Mouse (Mus musculus) forebrain, embryonic 11.5 days (tissue): ENCODE measurements around the gene Bnip3. TPM values are rescaled to one million over a fixed set of nuclear protein-coding genes. Genes with fewer than 3 reads are reported as not detected.

ENCODE experiments used
- ATAC-seq: fragments of 200-750 bp; cut with Nextera tagmentation; replicated peaks from 2 replicates; pipeline ENCODE4 v1.8.0; 2017; ENCODE audit warnings: moderate TSS enrichment; ENCODE audit not compliant: low FRiP score
- DNase-seq: peaks from one replicate; pipeline ENCODE4 v3.0.0-alpha.2; 2017; ENCODE audit warnings: low spot score
- H3K27ac ChIP-seq: fragments of 300-500 bp; sonication (generic); 2 replicates; pipeline ENCODE4 v1.5.1; 2014; ENCODE audit warnings: low read depth, low read length
- H3K27me3 ChIP-seq: fragments of 300-500 bp; sonication (generic); 2 replicates; pipeline ENCODE4 v1.6.1; 2014; ENCODE audit warnings: mild to moderate bottlenecking, low read length, mixed read lengths; ENCODE audit not compliant: control insufficient read depth, insufficient read depth
- H3K36me3 ChIP-seq: fragments of 300-500 bp; sonication (generic); 2 replicates; pipeline ENCODE4 v1.6.1; 2014; ENCODE audit warnings: mild to moderate bottlenecking, low read length, moderate library complexity, mixed read lengths; ENCODE audit not compliant: control insufficient read depth, insufficient read depth
- H3K4me1 ChIP-seq: fragments of 300-500 bp; sonication (generic); replicated peaks from 2 replicates; pipeline ENCODE4 v1.6.1; 2014; ENCODE audit warnings: low read length, mixed read lengths; ENCODE audit not compliant: control insufficient read depth, insufficient read depth
- H3K4me2 ChIP-seq: fragments of 300-500 bp; sonication (generic); 2 replicates; pipeline ENCODE4 v1.6.1; 2014; ENCODE audit warnings: low read depth, mild to moderate bottlenecking, low read length, moderate library complexity, mixed read lengths; ENCODE audit not compliant: severe bottlenecking
- H3K4me3 ChIP-seq: fragments of 300-500 bp; sonication (generic); 2 replicates; pipeline ENCODE4 v1.5.1; 2014; ENCODE audit warnings: low read depth, low read length
- H3K9ac ChIP-seq: fragments of 300-500 bp; sonication (generic); 2 replicates; pipeline ENCODE4 v1.6.1; 2014; ENCODE audit warnings: low read length
- H3K9me3 ChIP-seq: fragments of 300-500 bp; sonication (generic); 2 replicates; pipeline ENCODE4 v1.6.1; 2016; ENCODE audit warnings: low read length, mixed read lengths; ENCODE audit not compliant: control insufficient read depth
- WGBS: fragments of 180-500 bp; shearing (Covaris S2); extraction: QIAGEN DNeasy Blood & Tissue Kit; methylation state at CpG from one replicate; pipeline ENCODE4 v1.1.7; 2014; 5-methylcytosine and 5-hydroxymethylcytosine counted together
- polyA plus RNA-seq: library from polyadenylated mRNA; unstranded; fragments of >200 nt; fragmentation: Nextera tagmentation; extraction: Ambion mirVana; gene quantifications from 2 replicates; pipeline ENCODE4 v1.2.1, GENCODE M21; 2014

The Bnip3 gene
- polyA plus RNA-seq, 1 experiment from 2014 or later, result 96.4 TPM

DNA sequence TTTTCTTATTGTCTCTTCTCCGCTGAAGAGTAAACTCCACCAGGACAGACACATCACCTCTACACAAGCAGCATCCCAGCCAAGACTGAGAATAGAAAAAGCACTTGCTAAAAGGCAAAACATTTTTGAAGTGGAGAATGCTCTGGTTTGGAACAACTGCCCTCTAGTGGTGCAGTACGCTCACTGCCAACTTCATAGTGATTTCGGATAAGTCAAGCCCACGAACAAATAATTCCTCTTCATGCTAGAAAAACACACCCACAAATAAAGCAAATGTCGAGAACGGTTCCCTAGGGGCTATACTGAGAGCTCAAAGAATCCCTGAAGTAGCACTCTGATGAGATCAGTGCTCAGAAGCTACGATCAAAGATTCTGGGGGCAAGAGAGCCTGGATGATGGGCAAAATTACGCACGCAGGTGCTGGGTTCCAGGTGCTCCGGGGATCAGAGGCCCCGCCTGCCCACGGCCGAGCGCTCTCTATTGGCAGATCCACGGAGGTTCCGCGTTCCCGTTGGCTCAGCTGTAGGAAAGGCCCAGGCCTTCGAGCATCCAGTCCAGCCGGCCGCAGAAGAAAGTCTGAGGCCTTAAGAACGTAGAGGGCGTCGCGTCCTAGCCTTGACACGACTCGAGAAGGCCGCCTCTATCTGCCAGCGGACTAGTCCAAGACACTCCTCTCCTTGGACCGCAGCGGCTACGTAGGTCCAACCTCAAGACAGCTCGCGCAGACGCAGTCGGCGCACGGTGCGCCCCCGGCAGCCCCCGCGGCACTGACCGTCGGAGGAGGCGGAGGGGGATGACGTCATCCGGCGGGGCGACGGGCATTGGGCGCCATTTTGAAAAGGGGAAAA lies 63.6 kb downstream of the Bnip3 start, which contains the start of the genes Ppp2r2d and Mapk1ip1:
Gene Ppp2r2d (plus strand): TSS at position 536 of the 848 bp plus-strand sequence.
Gene Mapk1ip1 (minus strand): TSS at position 730 of the 848 bp plus-strand sequence.
- peak within 1 kb of the TSS; percentile 86 for H3K27ac ChIP-seq
- H3K4me1 ChIP-seq, result peaks cover 14% of the 10 kb centered on the region
- peak within 1 kb of the TSS; percentile 84 for H3K4me2 ChIP-seq
- H3K27me3 ChIP-seq, result no peaks in the 10 kb centered on the region
- no peaks in the 10 kb centered on the region for H3K36me3 ChIP-seq
- peak within 1 kb of the TSS; percentile 99 for H3K4me3 ChIP-seq
- peak; percentile 96 for ATAC-seq
- peak within 1 kb of the TSS; percentile 93 for H3K9ac ChIP-seq
- under 1% methylated on average over 48 of the region's 51 CpGs for WGBS
- DNase-seq, result peak; percentile 99
- H3K9me3 ChIP-seq, result no peaks in the 10 kb centered on the region

- Histone ChIP-seq H3K27ac (no peak overlapping the region), H3K9me3 (no peaks in the 10 kb centered on the region), H3K4me1 (peaks cover 14% of the 10 kb centered on the region), H3K4me2 (peak overlapping the region; percentile 78), H3K36me3 (no peaks in the 10 kb centered on the region), H3K4me3 (peak overlapping the region; percentile 99), H3K27me3 (no peaks in the 10 kb centered on the region), H3K9ac (peak overlapping the region; percentile 93)
- ATAC-seq (no peak), DNase-seq (no peak)
- 57% methylated on average over 8 of the region's 8 CpGs for WGBS
These were observed 64.2 kb downstream of the Bnip3 start for GRCm38 (mm10) chr7:138845111-138845510.

DNA sequence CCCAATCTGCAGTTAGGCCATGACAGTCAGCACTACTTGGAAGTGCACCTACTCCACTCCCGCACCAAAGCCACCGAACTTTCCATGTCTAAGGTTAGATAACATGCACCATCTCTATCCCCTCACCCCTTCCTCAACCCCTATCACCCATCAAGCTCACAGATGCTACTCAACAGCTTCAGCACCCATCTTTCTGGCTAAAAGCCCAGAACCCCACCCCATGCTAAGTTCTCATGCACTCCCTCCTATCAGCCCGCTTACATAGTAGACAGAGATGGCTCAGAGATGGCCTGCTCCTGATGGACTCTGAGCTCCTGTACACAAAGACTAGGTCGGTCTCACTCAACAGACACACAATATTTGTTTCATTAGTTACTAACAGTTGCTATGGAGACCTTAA lies 65.9 kb downstream of the Bnip3 start:
- 94% methylated on average over 4 of the region's 4 CpGs for WGBS
- H3K27me3 ChIP-seq, result no peaks in the 10 kb centered on the region
- DNase-seq (peak; percentile 4), ATAC-seq (no peak)
- H3K36me3 ChIP-seq, result no peaks in the 10 kb centered on the region
- no peak overlapping the region for H3K9ac ChIP-seq
- H3K4me3 ChIP-seq, result no peak overlapping the region
- H3K4me1 ChIP-seq, result peaks cover 14% of the 10 kb centered on the region
- no peak overlapping the region for H3K4me2 ChIP-seq
- H3K27ac ChIP-seq, result no peak overlapping the region
- no peaks in the 10 kb centered on the region for H3K9me3 ChIP-seq

- WGBS, result 84% methylated on average over 3 of the region's 3 CpGs
- ATAC-seq (no peak), DNase-seq (no peak)
- Histone ChIP-seq H3K9ac (no peak overlapping the region), H3K9me3 (no peaks in the 10 kb centered on the region), H3K4me1 (peaks cover 8% of the 10 kb centered on the region), H3K27ac (no peak overlapping the region), H3K36me3 (no peaks in the 10 kb centered on the region), H3K4me2 (no peak overlapping the region), H3K27me3 (no peaks in the 10 kb centered on the region), H3K4me3 (no peak overlapping the region)
These were observed 67.7 kb downstream of the Bnip3 start for GRCm38 (mm10) chr7:138841436-138842151.

Other genes starting within 250 kb of the Bnip3 start
- gene Ppp2r2d, start 63.4 kb downstream of the Bnip3 start, polyA plus RNA-seq, result 72.9 and 73.9 TPM in 2 replicates
- 13.0 and 14.7 TPM in 2 replicates for gene Mapk1ip1, start 63.2 kb downstream of the Bnip3 start, polyA plus RNA-seq
- gene Jakmip3, start 31.2 kb upstream of the Bnip3 start, polyA plus RNA-seq, result 0.55 and 0.83 TPM in 2 replicates
- 113 and 125 TPM in 2 replicates for gene Dpysl4, start 176.5 kb upstream of the Bnip3 start, polyA plus RNA-seq